Mouse (Mus musculus) midbrain, postnatal 0 days (tissue): ENCODE measurements around the gene Tppp2. TPM values are rescaled to one million over a fixed set of nuclear protein-coding genes. Genes with fewer than 3 reads are reported as not detected.
"Not testable (repeated sequence)": the region's sequence is repeated elsewhere in the genome, so short reads cannot be mapped to it uniquely, and the experiment has no call there.

Source experiments
- ATAC-seq: fragments of 200-750 bp; cut with Nextera tagmentation; 2 replicates; pipeline ENCODE4 v1.8.0; 2017; ENCODE audit warnings: moderate number of reproducible peaks, mild to moderate bottlenecking, moderate TSS enrichment, moderate library complexity; ENCODE audit not compliant: low FRiP score
- DNase-seq: peaks from one replicate; pipeline ENCODE4 v3.0.0-alpha.2; 2015; ENCODE audit warnings: low spot score
- H3K27ac ChIP-seq: fragments of 300-500 bp; sonication (generic); 2 replicates; pipeline ENCODE4 v1.5.1; 2014; ENCODE audit warnings: low read depth, mild to moderate bottlenecking, low read length, mixed read lengths
- H3K27me3 ChIP-seq: fragments of 300-500 bp; sonication (generic); 2 replicates; pipeline ENCODE4 v1.6.1; 2014; ENCODE audit warnings: low read length, control low read depth, mixed read lengths; ENCODE audit not compliant: insufficient read depth
- H3K36me3 ChIP-seq: fragments of 300-500 bp; sonication (generic); 2 replicates; pipeline ENCODE4 v1.6.1; 2014; ENCODE audit warnings: low read length, control low read depth, mixed read lengths; ENCODE audit not compliant: insufficient read depth
- H3K4me1 ChIP-seq: fragments of 300-500 bp; sonication (generic); 2 replicates; pipeline ENCODE4 v1.6.1; 2014; ENCODE audit warnings: mild to moderate bottlenecking, control low read depth, antibody characterized with exemption, low read length, mixed read lengths; ENCODE audit not compliant: insufficient read depth
- H3K4me2 ChIP-seq: fragments of 300-500 bp; sonication (generic); 2 replicates; pipeline ENCODE4 v1.6.1; 2014; ENCODE audit warnings: low read depth, mild to moderate bottlenecking, low read length, mixed read lengths; ENCODE audit not compliant: poor library complexity, severe bottlenecking
- H3K4me3 ChIP-seq: fragments of 300-500 bp; sonication (generic); 2 replicates; pipeline ENCODE4 v1.5.1; 2014; ENCODE audit warnings: low read depth, mild to moderate bottlenecking, low read length, moderate library complexity
- H3K9ac ChIP-seq: fragments of 300-500 bp; sonication (generic); replicated peaks from 2 replicates; pipeline ENCODE4 v1.6.1; 2014; ENCODE audit warnings: mild to moderate bottlenecking, low read length, moderate library complexity, mixed read lengths; ENCODE audit not compliant: poor library complexity, severe bottlenecking
- H3K9me3 ChIP-seq: fragments of 300-500 bp; sonication (generic); 2 replicates; pipeline ENCODE4 v1.6.1; 2016; ENCODE audit warnings: low read length, control low read depth
- CTCF ChIP-seq: IDR thresholded peaks from 2 replicates; pipeline ENCODE4 v1.5.1; 2016; ENCODE audit warnings: antibody characterized with exemption, mild to moderate bottlenecking
- WGBS: fragments of 180-500 bp; shearing (Covaris S2); extraction: QIAGEN DNeasy Blood & Tissue Kit; methylation state at CpG from one replicate; pipeline ENCODE4 v1.1.7; 2014; 5-methylcytosine and 5-hydroxymethylcytosine counted together
- polyA plus RNA-seq: library from polyadenylated mRNA; unstranded; fragments of >200 nt; fragmentation: Nextera tagmentation; extraction: Ambion mirVana; gene quantifications from 2 replicates; pipeline ENCODE4 v1.2.1, GENCODE M21; 2015
- total RNA-seq: library from RNA; depleted of rRNA; stranded (reverse); fragments of >200 nt; gene quantifications from 2 replicates; pipeline ENCODE4 v1.2.3, GENCODE M21; 2014

The Tppp2 gene
- total and polyA plus RNA-seq, 2 experiments from 2014 or later = not detected

DNA sequence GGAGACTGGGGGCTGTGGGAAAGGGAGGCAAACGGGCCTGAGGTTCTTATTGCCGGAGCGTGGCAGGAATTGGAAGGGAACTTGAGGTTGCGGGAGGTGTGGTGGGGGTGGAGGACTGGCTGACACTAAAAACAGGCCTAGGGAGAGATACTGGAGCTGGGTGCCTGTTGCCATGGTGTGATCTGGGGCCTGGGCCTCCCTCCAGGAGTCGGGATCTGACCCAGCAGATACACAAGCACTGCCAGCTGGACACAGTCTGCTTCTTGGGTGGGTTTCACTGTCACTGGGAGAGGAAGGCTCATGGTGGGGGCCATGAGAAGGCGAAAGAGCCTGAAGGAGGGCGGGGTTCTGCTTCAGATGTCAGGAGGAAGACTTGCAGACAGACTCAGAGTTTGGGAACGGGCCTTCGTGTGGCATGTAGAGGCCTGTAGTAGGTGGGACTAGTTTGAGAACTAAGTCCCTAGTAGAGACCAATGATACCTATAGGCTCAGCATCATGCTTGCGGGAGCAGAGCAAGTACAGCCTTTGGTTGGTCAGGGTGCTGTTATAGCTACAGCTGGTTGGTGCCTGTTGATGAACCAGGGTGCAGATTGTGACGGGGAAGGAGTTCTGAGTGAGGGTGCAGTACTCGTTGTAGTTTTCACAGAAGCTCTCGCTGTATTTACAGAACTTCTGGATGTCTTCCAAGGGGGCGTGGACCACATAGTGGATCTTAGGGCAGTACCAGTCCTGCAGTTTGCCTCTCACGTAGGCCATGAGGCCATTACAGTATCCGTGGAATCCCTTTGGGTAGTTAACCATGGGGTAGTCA lies 3.7 kb downstream of the Tppp2 start:
- no peaks in the 10 kb centered on the region for H3K36me3 ChIP-seq
- WGBS = 72% methylated on average over 16 of the region's 16 CpGs
- H3K9me3 ChIP-seq = no peaks in the 10 kb centered on the region
- TF ChIP-seq CTCF = no peak
- no peak overlapping the region for H3K9ac ChIP-seq
- no peaks in the 10 kb centered on the region for H3K27me3 ChIP-seq
- H3K27ac ChIP-seq = peak overlapping the region; percentile 43; the same call in 1 of the 2 replicates
- H3K4me1 ChIP-seq = no peaks in the 10 kb centered on the region
- peak; percentile 79 for DNase-seq
- ATAC-seq = peak; percentile 82
- H3K4me3 ChIP-seq = no peak overlapping the region
- no peak overlapping the region for H3K4me2 ChIP-seq

DNA sequence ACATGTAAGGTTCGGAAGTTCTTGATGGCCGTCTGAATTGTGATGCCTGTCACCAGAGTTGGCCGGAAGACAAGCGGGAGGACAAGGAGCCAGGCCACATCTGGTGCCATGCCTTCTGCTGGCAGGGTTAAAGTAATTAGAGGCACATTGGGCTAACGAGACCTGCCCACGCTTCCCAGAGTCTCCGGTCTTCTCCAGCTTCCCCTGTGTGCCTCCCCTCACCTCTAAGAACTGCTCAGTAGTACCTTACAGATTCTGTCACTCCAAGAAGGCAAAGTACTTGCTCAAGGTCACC lies 4.3 kb downstream of the Tppp2 start, which contains the start of gene Rnase13:
Gene Rnase13 (minus strand): TSS at position 203 of the 295 bp plus-strand sequence.
- TF ChIP-seq CTCF = no peak
- Histone ChIP-seq H3K9ac (no peak within 1 kb of the TSS), H3K36me3 (no peaks in the 10 kb centered on the region), H3K4me2 (no peak within 1 kb of the TSS), H3K4me3 (no peak within 1 kb of the TSS), H3K27me3 (no peaks in the 10 kb centered on the region), H3K27ac (peak within 1 kb of the TSS; percentile 43; the same call in 1 of the 2 replicates), H3K9me3 (no peaks in the 10 kb centered on the region), H3K4me1 (no peaks in the 10 kb centered on the region)
- no peak for DNase-seq
- WGBS = 86% methylated on average over 7 of the region's 7 CpGs
- no peak for ATAC-seq

DNA sequence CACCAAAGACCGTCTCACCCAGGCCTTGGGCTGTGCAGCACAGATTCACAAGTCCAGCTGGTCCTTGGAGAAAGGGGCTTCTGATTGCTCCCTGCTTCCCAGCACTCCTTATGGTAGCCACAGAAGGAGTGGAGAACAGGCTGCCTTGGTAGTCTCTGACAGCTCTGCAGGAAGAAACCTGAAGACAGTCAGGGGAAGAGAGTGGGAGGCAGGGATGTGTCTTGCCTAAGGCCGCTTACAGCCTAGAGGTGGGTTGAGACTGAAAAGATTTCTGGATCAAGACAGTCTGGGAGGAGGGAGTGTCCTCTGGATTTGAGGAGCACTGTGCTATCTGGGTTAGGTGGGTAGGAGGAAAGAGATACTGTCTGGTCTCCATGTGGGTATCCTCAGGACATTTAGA lies 4.7 kb downstream of the Tppp2 start:
- H3K4me3 ChIP-seq = no peak overlapping the region
- DNase-seq = no peak
- WGBS = 83% methylated on average over 2 of the region's 2 CpGs
- H3K36me3 ChIP-seq = no peaks in the 10 kb centered on the region
- no peak for TF ChIP-seq CTCF
- no peaks in the 10 kb centered on the region for H3K4me1 ChIP-seq
- H3K27ac ChIP-seq = no peak overlapping the region
- no peaks in the 10 kb centered on the region for H3K9me3 ChIP-seq
- H3K9ac ChIP-seq = no peak overlapping the region
- no peak for ATAC-seq
- H3K4me2 ChIP-seq = no peak overlapping the region
- H3K27me3 ChIP-seq = no peaks in the 10 kb centered on the region

DNA sequence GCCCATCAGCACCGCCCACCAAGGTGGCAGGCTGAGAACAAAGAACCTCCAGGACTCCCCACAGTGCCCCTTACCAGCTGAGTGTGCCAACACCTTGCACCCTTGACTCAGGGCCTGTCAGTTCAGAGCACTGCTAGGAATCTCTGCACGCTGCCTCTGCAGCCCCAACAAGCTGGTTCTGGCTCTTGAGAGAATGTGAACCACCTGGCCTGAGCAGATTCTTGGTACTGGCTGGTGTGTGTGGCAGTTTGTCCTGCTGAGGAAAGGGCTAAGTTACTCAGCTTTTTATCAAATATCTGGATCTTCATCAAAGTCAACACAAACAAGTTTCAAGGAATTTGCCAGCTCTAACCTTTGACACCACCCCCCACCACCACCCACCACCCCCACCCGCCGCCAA lies 5.3 kb downstream of the Tppp2 start:
- no peaks in the 10 kb centered on the region for H3K27me3 ChIP-seq
- ATAC-seq (no peak), DNase-seq (no peak)
- no peaks in the 10 kb centered on the region for H3K9me3 ChIP-seq
- H3K36me3 ChIP-seq = no peaks in the 10 kb centered on the region
- 83% methylated on average over 4 of the region's 4 CpGs for WGBS
- no peaks in the 10 kb centered on the region for H3K4me1 ChIP-seq
- H3K4me3 ChIP-seq = no peak overlapping the region
- no peak overlapping the region for H3K9ac ChIP-seq
- H3K27ac ChIP-seq = no peak overlapping the region
- H3K4me2 ChIP-seq = no peak overlapping the region
- TF ChIP-seq CTCF = no peak

DNA sequence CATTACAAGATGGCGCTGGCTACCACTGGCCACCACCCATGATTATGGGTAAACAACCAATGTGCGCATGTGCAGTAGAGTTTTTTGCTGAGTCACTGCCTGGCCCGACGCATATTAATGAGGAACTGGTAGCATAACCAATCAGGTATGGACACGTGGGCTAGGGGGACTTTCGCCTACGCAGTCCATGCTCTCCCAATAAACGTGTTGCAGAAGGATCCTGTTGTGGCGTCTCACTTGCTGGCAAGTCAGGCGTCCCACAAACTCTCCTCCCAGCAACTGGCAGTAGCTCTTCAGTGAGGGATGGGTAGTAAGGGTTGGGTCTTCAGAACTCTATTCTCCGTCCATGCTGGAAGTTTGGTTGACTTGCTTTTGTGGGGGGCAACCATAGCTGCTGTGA lies 8.7 kb downstream of the Tppp2 start:
- not testable (repeated sequence) for ATAC-seq, H3K9ac ChIP-seq, H3K9me3 ChIP-seq, H3K4me1 ChIP-seq, H3K36me3 ChIP-seq, H3K4me2 ChIP-seq, DNase-seq, H3K4me3 ChIP-seq, H3K27ac ChIP-seq, H3K27me3 ChIP-seq
- WGBS = 93% methylated on average over 11 of the region's 11 CpGs

DNA sequence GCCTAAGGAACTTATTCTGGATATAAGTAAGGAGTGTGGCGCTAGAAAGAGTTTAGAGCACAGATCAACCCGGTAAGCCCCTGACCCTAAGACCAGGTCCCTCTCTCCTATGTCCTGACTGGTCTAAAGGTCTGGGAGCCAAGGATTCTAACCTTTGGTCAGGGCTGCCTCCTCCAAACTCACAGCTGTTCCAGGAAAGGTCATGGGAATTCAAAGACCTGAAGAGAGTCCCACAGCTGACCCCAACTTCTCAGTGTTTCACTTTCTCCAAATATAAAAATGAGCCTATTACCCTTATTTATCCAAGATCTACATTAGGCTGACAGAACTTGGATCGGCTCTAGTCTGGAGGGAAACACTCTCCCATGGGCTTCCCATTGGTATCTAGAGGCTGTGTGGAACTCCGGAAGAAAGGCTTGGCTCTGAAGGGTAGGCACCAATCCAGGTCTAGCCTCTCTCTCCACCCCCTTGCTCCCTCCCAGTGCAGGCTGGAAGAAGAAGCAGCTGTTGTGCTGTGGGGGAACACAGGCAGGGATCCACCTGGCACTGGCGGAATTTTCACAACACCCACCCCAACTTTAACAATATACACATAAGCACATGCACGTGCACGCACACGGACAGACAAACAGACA lies 11.2 kb downstream of the Tppp2 start:
- no peaks in the 10 kb centered on the region for H3K9me3 ChIP-seq
- H3K27me3 ChIP-seq = no peaks in the 10 kb centered on the region
- H3K27ac ChIP-seq = peak overlapping the region; percentile 49; the same call in 1 of the 2 replicates
- H3K4me1 ChIP-seq = no peaks in the 10 kb centered on the region
- 68% methylated on average over 8 of the region's 8 CpGs for WGBS
- no peaks in the 10 kb centered on the region for H3K36me3 ChIP-seq
- H3K4me3 ChIP-seq = no peak overlapping the region
- no peak for TF ChIP-seq CTCF
- H3K9ac ChIP-seq = no peak overlapping the region
- no peak overlapping the region for H3K4me2 ChIP-seq
- ATAC-seq (no peak), DNase-seq (peak; percentile 81)
